Mouse (Mus musculus): ENCODE data around the gene Rc3h1.
"Not testable (repeated sequence)": the region's sequence is repeated elsewhere in the genome, so short reads cannot be mapped to it uniquely, and the experiment has no call there.

Rc3h1 gene

GRCm38 (mm10) chr1:160967268-160967667 is 61.0 kb downstream of the Rc3h1 start:
- no peak for DNase-seq

- no peak for DNase-seq
Observed at GRCm38 (mm10) chr1:160968643-160969042, 62.4 kb downstream of the Rc3h1 start.

GRCm38 (mm10) chr1:160978071-160978735 is 72.0 kb downstream of the Rc3h1 start, which contains the start of gene Serpinc1:
Gene Serpinc1, plus strand, starts transcription at chr1:160978585.
- DNase-seq = no peak

GRCm38 (mm10) chr1:160980021-160980420 is 73.8 kb downstream of the Rc3h1 start:
- DNase-seq = no peak

GRCm38 (mm10) chr1:160980537-160981234 is 74.5 kb downstream of the Rc3h1 start:
- no peak for DNase-seq

- DNase-seq = no peak
Observed at GRCm38 (mm10) chr1:160981337-160981736, 75.1 kb downstream of the Rc3h1 start.

GRCm38 (mm10) chr1:160982887-160983286 is 76.7 kb downstream of the Rc3h1 start:
- no peak for DNase-seq

- not testable (repeated sequence) for DNase-seq
Observed at GRCm38 (mm10) chr1:160984731-160985130, 78.5 kb downstream of the Rc3h1 start.

GRCm38 (mm10) chr1:160985477-160985876 is 79.3 kb downstream of the Rc3h1 start:
- no peak for DNase-seq

GRCm38 (mm10) chr1:160986881-160987635 is 80.8 kb downstream of the Rc3h1 start:
- DNase-seq = no peak

GRCm38 (mm10) chr1:160989395-160989794 is 83.2 kb downstream of the Rc3h1 start:
- no peak for DNase-seq

- DNase-seq = no peak
Observed at GRCm38 (mm10) chr1:160993851-160994250, 87.6 kb downstream of the Rc3h1 start.

- DNase-seq = no peak
Observed at GRCm38 (mm10) chr1:161004942-161005341, 98.7 kb downstream of the Rc3h1 start.

- DNase-seq = no peak
Observed at GRCm38 (mm10) chr1:161005526-161005925, 99.3 kb downstream of the Rc3h1 start.

GRCm38 (mm10) chr1:161006471-161006870 is 100.3 kb downstream of the Rc3h1 start:
- no peak for DNase-seq

- no peak for DNase-seq
Observed at GRCm38 (mm10) chr1:161008038-161008437, 101.8 kb downstream of the Rc3h1 start.

GRCm38 (mm10) chr1:161010436-161010835 is 104.2 kb downstream of the Rc3h1 start:
- no peak for DNase-seq

GRCm38 (mm10) chr1:161016378-161016777 is 110.2 kb downstream of the Rc3h1 start:
- no peak for DNase-seq

- DNase-seq = no peak
Observed at GRCm38 (mm10) chr1:161020051-161020450, 113.8 kb downstream of the Rc3h1 start.

Data from thymus, postnatal 36 days (tissue).